Mouse (Mus musculus): ENCODE results near the gene Evx1.

Gene Evx1

GRCm38 (mm10) chr6:52313391-52314303 lies at the start of gene Evx1:
TSS of gene Evx1 (plus strand) at chr6:52313498.
- DNase-seq (ENCODE audit: low read depth, low spot score): no peak

GRCm38 (mm10) chr6:52264106-52264790 lies 49.0 kb upstream of the Evx1 start:
- no peak for DNase-seq (ENCODE audit: low read depth, low spot score)

- no peak for DNase-seq (ENCODE audit: low read depth, low spot score)
These were observed 47.9 kb upstream of the Evx1 start for GRCm38 (mm10) chr6:52265306-52265912.

DNA sequence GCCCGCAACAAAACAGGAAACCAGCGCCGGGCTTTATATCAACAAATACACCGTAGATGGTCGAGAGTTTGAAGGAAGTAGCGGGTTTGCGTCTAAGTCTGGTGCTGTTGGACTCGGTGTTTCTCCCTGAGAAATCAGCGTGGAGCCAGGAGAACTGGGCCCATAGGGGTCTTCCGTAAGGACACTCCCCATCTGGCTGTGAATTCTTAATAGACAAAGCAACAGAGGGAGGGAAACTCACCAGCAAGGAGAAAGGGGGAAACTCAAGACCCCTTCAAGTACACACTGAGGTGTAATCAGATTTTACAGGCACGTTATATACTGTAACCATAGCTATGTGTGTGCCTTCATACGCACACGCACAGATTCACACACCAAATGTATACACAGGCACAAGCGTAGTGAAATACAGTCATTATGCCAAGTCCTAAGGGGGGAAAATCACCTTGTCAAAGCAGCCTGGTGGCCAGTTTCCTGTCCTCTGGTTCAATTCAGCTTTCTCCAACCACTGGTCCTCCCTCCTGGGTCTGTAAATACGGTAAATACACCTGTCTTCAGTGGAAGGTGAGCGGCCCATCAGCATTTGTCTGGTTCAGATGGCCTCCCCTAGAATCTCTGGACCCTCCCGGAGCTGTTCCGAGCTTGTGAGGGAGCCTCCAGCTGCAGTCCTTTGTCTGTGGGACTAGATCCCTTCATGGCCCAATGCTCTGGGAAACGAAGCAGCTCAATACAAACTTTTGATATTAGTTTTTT lies 47.2 kb upstream of the Evx1 start:
- no peak for DNase-seq (ENCODE audit: low read depth, low spot score)

- no peak for DNase-seq (ENCODE audit: low read depth, low spot score)
These were observed 46.7 kb upstream of the Evx1 start for GRCm38 (mm10) chr6:52266666-52266985.

- DNase-seq (ENCODE audit: low read depth, low spot score): no peak
These were observed 46.1 kb upstream of the Evx1 start for GRCm38 (mm10) chr6:52267221-52267620.

- no peak for DNase-seq (ENCODE audit: low read depth, low spot score)
These were observed 45.6 kb upstream of the Evx1 start for GRCm38 (mm10) chr6:52267691-52268090.

DNA sequence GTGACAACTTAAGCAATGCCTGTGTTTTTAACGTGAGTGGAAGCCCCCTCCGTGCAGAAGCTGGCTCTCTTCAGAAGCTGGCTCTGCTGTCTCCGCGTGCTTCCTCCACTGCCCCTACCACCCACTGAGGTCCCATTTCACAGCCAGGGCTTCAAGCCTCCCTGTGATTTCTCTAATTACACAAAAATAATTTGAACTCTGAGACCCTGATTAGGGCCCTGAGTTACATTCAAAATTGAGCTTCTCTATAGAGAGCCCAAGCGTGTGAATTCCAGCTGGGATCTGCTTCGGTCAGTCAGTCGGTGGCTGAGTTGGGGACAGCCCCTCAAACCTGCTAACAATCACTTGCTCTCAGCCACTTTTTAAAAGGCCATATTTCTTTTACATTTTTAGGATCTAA lies 45.0 kb upstream of the Evx1 start:
- no peak for DNase-seq (ENCODE audit: low read depth, low spot score)

GRCm38 (mm10) chr6:52268756-52269155 lies 44.5 kb upstream of the Evx1 start:
- DNase-seq (ENCODE audit: low read depth, low spot score): no peak

DNA sequence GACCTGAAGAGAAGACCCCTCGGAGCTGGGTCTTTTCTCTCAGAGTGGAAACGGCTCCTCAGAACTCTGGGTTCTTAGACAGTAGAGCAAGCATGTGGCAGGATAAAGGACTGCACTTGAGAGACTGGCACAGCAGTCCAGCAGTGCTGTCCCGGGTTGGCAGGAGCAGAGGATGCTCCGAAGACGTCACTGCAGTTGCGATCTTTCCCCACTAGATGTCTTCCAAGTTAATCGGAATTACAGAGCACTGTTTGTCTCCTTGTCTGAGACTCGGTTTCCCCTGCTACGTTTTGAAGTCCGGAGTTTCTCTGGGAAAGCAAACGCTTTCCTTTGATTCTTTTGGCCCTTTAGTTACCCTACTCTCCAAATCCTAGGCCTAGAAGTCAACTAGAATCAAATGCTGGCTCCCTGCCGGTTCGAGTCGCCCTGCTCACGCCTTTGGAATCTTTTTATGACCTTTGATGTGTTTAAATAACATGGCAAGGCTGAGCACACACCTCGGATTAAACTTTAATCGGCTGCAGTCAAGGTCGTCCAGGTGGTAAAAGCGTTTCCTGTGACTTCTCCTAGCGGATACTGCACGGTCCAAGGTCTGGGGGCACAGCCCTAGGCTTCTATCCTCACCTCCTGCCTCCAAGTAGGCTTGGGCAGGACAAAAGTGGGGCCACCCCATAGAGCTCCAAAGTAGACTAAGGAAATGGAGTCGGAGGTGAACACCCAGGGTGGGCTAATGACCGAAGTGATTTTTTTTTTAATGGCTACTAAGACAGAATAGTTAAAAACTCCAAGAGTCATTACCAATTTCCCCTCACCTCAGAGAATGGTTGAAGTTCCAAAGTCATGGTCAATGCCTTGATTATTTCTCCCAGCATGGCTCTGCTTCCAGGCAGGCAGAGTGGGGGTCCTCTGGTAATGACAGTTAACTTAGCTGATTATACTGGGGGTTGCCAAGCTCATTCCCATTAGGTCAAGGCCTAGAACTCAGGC lies 42.5 kb upstream of the Evx1 start:
- no peak for DNase-seq (ENCODE audit: low read depth, low spot score)

GRCm38 (mm10) chr6:52272766-52273655 lies 40.3 kb upstream of the Evx1 start:
- no peak for DNase-seq (ENCODE audit: low read depth, low spot score)

DNA sequence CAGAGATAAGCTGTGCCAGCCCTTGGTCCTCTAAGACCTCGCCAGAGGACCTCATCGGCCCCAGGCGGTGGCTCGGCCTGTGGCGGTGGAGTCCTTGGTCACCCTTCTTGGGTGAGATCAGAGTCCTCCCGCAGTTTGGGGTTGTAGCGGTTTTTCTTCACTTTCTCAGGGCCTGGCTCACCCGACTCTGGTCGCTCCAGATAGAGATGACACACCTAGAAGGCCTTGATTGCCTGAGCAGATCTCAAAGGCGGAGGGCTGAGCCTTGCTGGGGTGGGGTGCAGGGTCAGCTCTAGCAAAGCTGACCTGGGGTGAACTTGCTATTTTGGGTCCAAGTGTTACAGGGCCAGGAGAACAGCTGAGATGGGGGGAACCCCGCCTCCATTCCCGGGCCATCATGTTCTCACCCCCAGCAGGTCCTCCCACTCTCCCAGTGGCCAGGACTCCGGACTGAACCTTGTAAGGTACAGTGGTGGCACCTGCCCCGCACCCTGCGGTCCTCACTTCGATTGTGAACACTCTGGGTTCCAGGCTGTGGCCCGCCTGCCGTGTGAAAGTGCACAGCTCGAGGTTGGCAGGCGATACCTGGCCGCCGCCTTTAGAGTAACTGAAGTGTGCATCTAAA lies 39.5 kb upstream of the Evx1 start:
- DNase-seq (ENCODE audit: low read depth, low spot score): no peak

DNA sequence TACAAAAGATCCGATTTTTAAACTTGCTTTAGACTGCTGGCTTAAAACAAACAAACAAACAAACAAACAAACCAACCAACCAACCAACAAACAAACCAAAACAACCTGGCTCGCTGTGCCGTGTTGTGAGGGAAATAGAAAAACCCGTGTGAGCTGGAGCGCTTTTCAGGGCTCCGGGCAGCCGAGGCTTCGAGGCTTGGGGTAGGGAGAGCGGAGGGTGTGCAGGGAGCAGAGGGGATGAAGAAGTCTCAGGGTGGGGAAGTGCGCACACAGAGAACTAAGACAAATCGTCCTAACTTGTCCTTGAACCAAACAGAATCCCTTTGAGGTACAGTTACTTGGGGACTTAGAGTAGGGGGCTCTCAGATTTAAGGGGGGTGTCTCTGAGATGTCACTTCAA lies 38.7 kb upstream of the Evx1 start:
- no peak for DNase-seq (ENCODE audit: low read depth, low spot score)

GRCm38 (mm10) chr6:52275563-52276280 lies 37.6 kb upstream of the Evx1 start:
- DNase-seq (ENCODE audit: low read depth, low spot score): no peak

DNA sequence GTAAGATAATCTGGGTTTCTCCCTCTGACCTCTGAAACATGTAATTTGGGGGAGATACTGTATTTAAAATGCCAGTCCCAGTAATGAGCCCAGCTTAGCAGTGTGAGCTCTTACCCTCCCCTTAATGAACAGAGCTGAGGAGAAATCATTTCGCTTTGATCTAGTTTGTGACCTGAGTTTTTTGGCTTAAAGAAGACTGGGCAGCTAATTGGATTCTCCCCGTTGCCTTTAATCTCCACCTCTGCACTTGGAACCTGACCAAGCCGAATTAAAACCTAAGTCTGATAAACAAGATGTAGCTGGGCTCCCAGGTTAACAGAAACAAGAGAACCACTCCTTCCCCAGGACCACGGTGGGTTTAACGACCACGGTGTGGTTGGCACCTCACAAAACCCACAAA lies 36.9 kb upstream of the Evx1 start:
- no peak for DNase-seq (ENCODE audit: low read depth, low spot score)

DNA sequence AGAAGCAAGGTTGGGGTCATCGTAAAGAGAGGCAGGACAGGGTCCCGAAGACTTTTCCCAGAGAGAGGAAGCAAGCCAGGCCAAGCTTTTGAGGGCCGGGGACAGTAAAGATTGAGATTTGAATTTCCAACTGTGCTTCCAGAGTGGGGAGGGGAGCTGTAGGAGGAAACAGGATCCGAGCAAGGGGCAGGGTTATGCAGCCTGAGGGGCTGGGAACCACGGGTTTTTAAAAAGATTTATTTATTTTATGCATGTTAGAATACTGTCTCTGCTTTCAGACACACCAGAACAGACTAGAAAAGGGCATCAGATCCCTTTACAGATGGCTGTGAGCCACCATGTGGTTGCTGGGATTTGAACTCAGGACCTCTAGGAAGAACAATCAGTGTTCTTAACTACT lies 36.4 kb upstream of the Evx1 start:
- no peak for DNase-seq (ENCODE audit: low read depth, low spot score)

DNA sequence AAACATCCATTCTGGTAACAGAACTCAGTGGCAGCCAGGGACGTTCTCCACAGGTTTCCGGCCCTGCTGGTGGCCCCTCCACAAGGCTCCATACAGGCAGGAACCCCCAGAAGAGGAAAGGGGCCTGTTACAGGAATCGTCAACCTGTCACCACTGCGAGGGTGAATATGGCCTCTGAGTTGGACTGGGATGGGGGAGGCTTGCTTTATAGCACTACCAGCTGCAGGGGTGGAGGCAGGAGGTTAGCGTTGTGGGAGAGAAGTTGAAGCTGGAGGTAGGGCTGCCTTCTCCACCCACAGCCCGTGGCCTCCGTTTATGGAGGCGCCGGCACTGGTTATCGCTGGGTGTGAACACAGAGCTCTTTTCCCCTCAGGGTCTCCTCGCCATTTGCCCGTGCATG lies 32.2 kb upstream of the Evx1 start:
- DNase-seq (ENCODE audit: low read depth, low spot score): no peak

DNA sequence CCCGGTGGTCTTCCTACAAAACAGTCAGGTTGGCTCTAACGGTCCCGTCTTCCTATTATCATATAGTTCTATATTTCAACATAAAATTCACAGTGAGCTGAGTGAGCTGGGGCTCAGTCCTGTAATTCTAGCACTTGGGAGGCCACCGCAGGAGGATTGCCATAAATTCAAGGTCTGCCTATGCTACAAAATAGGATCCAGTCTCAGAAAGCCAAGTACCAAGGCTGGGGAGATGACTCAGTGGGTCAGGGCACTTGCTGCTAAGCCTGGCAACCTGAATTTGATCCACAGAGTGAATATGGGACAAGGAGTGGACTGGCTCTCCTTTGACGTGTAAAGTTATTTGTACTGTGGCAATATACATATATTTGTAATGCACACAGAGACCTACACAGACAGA lies 29.4 kb upstream of the Evx1 start:
- no peak for DNase-seq (ENCODE audit: low read depth, low spot score)

DNA sequence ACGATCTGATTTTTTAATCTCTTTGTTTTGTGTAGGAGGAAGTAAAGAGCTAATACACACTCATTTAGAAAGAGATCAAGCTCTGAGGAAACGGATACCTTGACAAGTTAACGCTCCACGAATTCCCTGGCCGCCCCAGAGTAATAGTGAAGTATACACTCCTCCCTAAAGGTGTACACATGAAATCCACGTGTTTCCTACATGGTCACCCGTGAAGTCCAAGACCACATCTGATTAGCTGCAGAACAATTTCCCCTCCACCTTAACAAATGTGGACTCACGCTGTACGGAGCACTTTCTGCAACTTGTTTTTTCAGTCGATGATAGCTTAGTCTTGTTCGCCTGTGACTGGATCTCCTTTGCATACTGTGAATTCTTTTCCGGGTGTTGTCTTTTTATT lies 23.1 kb upstream of the Evx1 start:
- no peak for DNase-seq (ENCODE audit: low read depth, low spot score)
